Mouse (Mus musculus) cerebellum, postnatal 14 days (tissue): ENCODE measurements around the gene Nrp2.
A peak's percentile ranks its signal among the peaks of the same experiment; 100 is the strongest.

Experiments used
- DNase-seq, 2 experiments: peaks; one replicate each; pipeline ENCODE4 v3.0.0; 2021; ENCODE audit warnings: mixed read lengths in 2 of 2

Nrp2 gene

GRCm38 (mm10) chr1:62724461-62725021, 21.5 kb downstream of the Nrp2 start:
- DNase-seq = no peak

DNA sequence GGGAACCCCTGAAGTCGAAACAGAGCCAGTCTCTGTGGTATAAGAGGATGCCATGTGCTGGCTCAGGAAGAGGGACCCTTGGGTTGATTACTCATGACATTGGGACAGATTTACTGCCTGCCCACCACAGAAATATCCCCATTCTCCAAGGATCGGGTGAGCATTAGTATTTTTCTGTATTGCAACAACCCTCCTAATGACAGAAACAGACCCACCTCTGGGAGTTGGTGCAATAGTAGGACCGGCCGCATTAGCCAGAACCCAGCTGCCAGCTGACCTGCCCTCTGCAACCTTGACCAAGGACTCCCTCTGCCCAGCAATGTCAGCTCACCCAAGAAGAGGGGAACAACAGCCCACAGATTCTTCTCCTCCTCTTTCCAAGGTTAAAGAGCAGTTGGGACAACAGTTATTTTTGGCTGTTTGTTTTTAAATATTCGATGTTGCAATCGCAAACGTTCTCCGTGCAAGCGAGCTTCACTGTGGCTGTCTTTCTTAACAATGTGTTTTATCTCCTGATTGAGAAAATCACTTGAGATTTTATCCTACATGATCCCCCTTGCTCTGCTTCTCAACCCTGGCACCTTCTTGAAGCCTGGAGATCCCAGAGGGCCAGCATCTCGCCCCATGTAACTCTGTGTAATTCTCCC, 22.1 kb downstream of the Nrp2 start:
- DNase-seq = no peak

GRCm38 (mm10) chr1:62727191-62727590, 24.1 kb downstream of the Nrp2 start:
- DNase-seq = no peak

- no peak for DNase-seq
Measured at GRCm38 (mm10) chr1:62728421-62728820, 25.3 kb downstream of the Nrp2 start.

GRCm38 (mm10) chr1:62728926-62729325, 25.8 kb downstream of the Nrp2 start:
- no peak for DNase-seq

DNA sequence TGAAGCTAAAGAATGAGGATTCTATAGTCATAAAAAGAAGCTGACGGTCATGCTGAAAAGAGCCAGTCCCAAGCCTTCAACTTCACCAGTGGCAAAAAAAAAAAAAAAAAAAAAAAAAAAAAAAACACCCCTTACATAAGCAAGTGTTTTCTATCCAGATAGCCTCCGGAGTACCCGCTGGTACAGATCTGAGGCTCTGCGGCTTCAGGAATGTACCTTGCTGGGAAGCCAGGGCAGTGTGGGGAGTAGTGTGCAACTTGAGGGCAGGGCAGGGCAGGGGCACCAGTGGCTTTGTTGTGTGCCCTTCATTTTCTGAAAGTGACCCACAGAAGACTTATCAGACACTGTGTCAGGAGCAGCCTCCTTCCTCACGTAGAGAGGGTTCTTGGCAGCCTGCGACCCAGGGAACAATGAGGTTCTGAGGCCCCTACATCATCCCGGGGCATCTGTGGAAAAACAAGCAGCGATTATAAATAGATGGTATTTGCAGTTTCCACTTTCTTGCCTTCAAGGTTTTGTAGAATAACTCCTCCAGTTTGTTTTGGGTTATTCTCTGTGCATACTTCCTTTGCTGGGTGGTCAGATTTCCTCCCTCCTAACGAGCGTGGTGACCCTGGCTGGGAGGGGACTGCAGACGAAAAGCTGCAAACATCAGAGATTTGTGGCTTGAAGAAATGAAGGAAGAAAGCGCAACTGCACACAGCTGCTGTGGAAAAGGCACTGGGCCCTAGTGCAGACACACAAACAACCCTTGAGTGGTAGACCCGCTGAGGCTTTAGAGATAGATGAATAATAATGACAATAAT, 26.5 kb downstream of the Nrp2 start:
- no peak for DNase-seq

DNA sequence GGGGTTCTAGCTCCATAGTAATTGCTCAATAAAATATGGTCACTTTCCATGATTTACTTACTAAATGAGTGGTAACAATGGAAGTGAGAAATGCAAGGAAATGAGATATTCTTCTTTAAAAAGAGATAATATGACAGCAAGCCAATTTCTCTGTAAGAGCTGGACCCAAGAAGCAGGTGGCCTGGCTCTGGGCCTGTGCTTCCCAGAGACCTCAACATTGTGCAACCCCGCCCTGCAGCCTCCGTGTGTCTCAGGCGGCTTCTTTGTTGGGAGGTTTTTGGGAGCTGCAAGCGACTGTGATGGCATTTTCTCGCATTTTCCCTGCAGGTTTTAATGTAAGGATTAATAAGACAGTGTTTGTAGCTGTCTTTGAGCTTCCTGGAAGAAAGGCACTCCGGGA, 29.0 kb downstream of the Nrp2 start:
- DNase-seq = peak; percentile 63 to 65

DNA sequence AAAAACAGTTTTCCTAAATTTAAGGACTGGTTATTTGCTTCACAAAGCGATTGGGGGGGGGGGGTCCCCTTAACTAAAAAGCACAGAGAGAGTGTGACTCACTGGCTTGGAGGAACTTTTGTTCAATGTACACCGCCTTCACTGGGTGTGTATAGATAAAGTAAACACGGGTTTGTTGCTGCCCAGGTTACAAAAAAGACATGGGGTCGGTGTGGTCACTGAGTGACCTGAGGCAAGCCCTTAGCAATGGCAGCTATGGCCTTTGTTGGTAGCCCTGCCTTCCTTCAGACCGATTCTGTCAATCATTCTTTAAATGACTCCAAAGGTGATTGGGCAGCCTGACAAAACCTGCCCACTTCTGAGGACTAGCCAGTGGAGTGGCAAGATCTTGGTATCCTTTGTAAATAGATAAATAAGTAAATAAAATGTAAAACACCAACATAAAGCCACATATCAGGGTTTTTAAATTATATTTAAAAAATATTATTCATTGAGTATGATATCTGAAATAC, 31.4 kb downstream of the Nrp2 start:
- no peak for DNase-seq

GRCm38 (mm10) chr1:62734980-62735379, 31.9 kb downstream of the Nrp2 start:
- no peak for DNase-seq

DNA sequence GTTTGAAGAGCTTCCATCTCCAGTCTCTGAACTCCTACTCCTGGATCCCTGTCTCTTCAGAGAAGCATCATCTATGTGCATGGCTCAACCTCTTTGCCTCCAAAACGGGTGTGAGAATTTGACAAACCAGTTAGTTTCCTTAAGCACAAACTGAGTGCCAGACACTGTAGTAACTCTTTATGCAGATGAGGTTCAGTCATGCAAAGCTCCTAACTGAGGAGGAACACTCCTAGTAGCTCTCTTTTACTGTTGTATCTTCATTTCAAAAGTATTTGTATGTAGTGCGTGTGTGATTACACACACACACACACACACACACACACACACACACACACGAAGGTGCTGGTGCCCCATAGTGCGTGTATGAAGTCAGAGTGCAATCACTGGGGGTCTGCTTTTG, 32.8 kb downstream of the Nrp2 start:
- no peak for DNase-seq

- DNase-seq = no peak
Measured at GRCm38 (mm10) chr1:62736455-62737012, 33.4 kb downstream of the Nrp2 start.

DNA sequence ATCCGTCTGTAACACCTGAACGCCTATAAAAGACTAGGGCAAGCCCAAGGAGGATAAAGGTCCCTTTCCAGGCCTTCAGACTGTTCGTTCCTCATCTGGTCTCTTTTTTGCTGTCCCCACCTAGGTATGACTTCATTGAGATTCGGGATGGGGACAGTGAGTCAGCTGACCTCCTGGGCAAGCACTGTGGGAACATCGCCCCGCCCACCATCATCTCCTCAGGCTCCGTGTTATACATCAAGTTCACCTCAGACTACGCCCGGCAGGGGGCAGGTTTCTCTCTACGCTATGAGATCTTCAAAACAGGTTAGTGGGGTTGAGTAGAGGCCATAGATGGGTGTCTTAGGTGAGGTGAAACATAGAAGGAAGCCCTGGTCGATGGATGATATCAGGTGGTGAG, 35.1 kb downstream of the Nrp2 start:
- DNase-seq = no peak

DNA sequence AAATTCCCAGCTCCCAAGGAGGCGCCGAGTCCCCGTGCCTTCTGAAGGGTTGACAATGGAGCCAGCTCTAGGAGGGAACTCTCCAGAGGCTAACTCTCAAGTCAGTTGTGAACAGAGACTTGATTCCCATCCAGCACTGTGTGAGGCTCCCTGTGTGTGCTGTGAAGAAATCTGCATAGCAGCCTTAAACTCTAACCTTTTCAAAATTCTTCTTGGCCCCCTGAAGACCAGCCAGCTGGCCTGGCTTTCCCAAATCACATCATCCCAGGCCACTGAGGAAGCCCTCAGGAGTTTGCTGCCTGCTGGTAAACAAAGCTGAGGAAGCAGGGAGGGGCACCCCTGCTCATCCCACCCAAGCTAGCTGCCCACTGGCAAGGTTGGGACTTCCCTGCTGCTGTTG, 39.0 kb downstream of the Nrp2 start:
- DNase-seq = no peak

DNA sequence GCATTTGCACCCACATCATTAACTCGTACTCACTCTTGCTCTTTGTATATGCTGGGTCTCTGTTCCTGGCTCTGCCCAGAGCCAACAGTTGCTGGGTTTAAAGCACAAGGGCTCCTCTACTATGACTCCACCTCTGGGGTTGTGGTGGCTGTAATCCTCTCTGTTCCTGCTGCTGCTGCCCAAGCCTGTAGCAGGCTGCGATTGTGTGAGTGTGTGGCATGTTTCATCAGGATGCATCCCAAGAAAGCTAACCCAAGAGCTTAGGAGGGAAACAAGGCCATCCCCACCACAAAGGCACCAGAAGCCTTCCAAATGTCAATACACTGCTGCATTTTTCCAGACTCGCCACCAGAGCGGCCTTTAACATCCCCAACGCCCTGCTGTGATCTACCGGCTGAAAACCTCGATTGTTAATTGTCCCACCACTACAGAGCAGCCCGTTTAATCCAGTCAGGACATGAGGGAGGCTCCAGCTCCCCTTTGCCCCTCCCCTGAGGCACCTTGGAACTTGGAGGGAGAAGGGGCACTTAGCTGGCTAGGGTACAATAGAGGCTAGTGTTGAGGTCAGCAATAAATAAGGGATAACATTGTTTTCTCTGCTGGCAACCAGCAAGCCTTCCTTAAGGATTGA, 40.1 kb downstream of the Nrp2 start:
- no peak for DNase-seq

DNA sequence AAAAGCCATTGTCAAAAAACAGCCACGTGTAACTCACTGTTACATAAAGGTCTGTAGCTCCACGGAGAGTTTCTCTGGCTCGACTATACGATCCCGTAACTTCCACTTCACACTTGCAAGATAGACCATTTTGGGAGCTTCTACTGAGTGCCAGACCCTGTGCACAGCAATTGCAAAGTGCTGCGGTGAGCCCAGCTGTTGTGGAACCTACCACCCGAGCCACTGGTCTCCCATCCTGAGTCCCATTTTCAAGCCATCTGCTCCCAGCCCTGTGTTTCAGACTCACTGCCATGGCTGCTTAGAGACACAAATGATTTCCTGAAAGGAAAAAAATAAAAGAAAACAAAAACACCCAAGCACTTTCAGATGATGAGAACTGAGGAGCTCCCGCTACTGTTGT, 42.8 kb downstream of the Nrp2 start:
- no peak for DNase-seq

- no peak for DNase-seq
Measured at GRCm38 (mm10) chr1:62747421-62748111, 44.5 kb downstream of the Nrp2 start.

- DNase-seq = no peak
Measured at GRCm38 (mm10) chr1:62748361-62748760, 45.3 kb downstream of the Nrp2 start.

GRCm38 (mm10) chr1:62749716-62750115, 46.6 kb downstream of the Nrp2 start:
- peak in 1 of 2 experiments; percentile 33 for DNase-seq

GRCm38 (mm10) chr1:62750408-62751008, 47.4 kb downstream of the Nrp2 start:
- peak in 1 of 2 experiments; percentile 29 for DNase-seq

- peak; percentile 53 to 56 for DNase-seq
Measured at GRCm38 (mm10) chr1:62751011-62752006, 48.2 kb downstream of the Nrp2 start.

- DNase-seq = no peak
Measured at GRCm38 (mm10) chr1:62752055-62752454, 49.0 kb downstream of the Nrp2 start.
